Mouse (Mus musculus): ENCODE measurements around the gene Ckmt2. TPM values are rescaled to one million over a fixed set of nuclear protein-coding genes. Genes with fewer than 3 reads are reported as not detected.

The Ckmt2 gene
- polyA plus RNA-seq, 1 experiment from 2014 or later = 2.4 TPM

- Histone ChIP-seq H3K9ac (no peak overlapping the region), H3K36me3 (replicated peaks) (no peaks in the 10 kb centered on the region), H3K9me3 (replicated peaks) (no peaks in the 10 kb centered on the region; the same call in 1 of the 2 replicates), H3K27me3 (no peaks in the 10 kb centered on the region), H3K4me2 (no peak overlapping the region), H3K4me3 (replicated peaks) (no peak overlapping the region), H3K4me1 (replicated peaks) (no peaks in the 10 kb centered on the region), H3K27ac (replicated peaks) (no peak overlapping the region)
- WGBS (ENCODE audit: insufficient replicate concordance) = 24% methylated on average over 1 of the region's 1 CpGs
- ATAC-seq (ENCODE audit: insufficient read depth) = no peak
Measured at GRCm38 (mm10) chr13:91896476-91896875, 19.8 kb upstream of the Ckmt2 start.

GRCm38 (mm10) chr13:91893132-91893531 is 16.4 kb upstream of the Ckmt2 start:
- Histone ChIP-seq H3K4me3 (replicated peaks) (no peak overlapping the region), H3K27me3 (no peaks in the 10 kb centered on the region), H3K36me3 (replicated peaks) (no peaks in the 10 kb centered on the region), H3K27ac (replicated peaks) (no peak overlapping the region), H3K4me1 (replicated peaks) (no peaks in the 10 kb centered on the region), H3K9ac (no peak overlapping the region), H3K4me2 (no peak overlapping the region), H3K9me3 (replicated peaks) (no peaks in the 10 kb centered on the region)
- ATAC-seq (ENCODE audit: insufficient read depth) = no peak
- WGBS (ENCODE audit: insufficient replicate concordance) = 52% methylated on average over 6 of the region's 6 CpGs

GRCm38 (mm10) chr13:91890031-91890619 is 13.4 kb upstream of the Ckmt2 start:
- Histone ChIP-seq H3K4me3 (replicated peaks) (no peak overlapping the region), H3K9ac (no peak overlapping the region), H3K27ac (replicated peaks) (no peak overlapping the region), H3K4me2 (no peak overlapping the region), H3K27me3 (no peaks in the 10 kb centered on the region), H3K4me1 (replicated peaks) (no peaks in the 10 kb centered on the region), H3K36me3 (replicated peaks) (no peaks in the 10 kb centered on the region), H3K9me3 (replicated peaks) (no peaks in the 10 kb centered on the region)
- WGBS (ENCODE audit: insufficient replicate concordance) = 69% methylated on average over 6 of the region's 6 CpGs
- ATAC-seq (ENCODE audit: insufficient read depth) = no peak

GRCm38 (mm10) chr13:91884714-91885386 is 8.2 kb upstream of the Ckmt2 start:
- H3K9ac ChIP-seq = no peak overlapping the region
- no peak overlapping the region for H3K27ac ChIP-seq (replicated peaks)
- no peak overlapping the region for H3K4me3 ChIP-seq (replicated peaks)
- no peaks in the 10 kb centered on the region for H3K27me3 ChIP-seq
- WGBS (ENCODE audit: insufficient replicate concordance) = 62% methylated on average over 5 of the region's 5 CpGs
- H3K4me1 ChIP-seq (replicated peaks) = no peaks in the 10 kb centered on the region
- H3K4me2 ChIP-seq = no peak overlapping the region
- H3K36me3 ChIP-seq (replicated peaks) = no peaks in the 10 kb centered on the region
- no peak for ATAC-seq (ENCODE audit: insufficient read depth)
- H3K9me3 ChIP-seq (replicated peaks) = no peaks in the 10 kb centered on the region

- H3K4me2 ChIP-seq = no peak overlapping the region
- ATAC-seq (ENCODE audit: insufficient read depth) = no peak
- 51% methylated on average over 9 of the region's 9 CpGs for WGBS (ENCODE audit: insufficient replicate concordance)
- no peaks in the 10 kb centered on the region for H3K4me1 ChIP-seq (replicated peaks)
- H3K27ac ChIP-seq (replicated peaks) = no peak overlapping the region
- H3K9me3 ChIP-seq (replicated peaks) = no peaks in the 10 kb centered on the region
- no peaks in the 10 kb centered on the region for H3K36me3 ChIP-seq (replicated peaks)
- no peak overlapping the region for H3K4me3 ChIP-seq (replicated peaks)
- H3K9ac ChIP-seq = no peak overlapping the region
- no peaks in the 10 kb centered on the region for H3K27me3 ChIP-seq
Measured at GRCm38 (mm10) chr13:91881837-91882480, 5.3 kb upstream of the Ckmt2 start.

GRCm38 (mm10) chr13:91880256-91880655 is 3.6 kb upstream of the Ckmt2 start:
- Histone ChIP-seq H3K4me1 (replicated peaks) (no peaks in the 10 kb centered on the region), H3K4me3 (replicated peaks) (no peak overlapping the region), H3K27ac (replicated peaks) (no peak overlapping the region), H3K27me3 (no peaks in the 10 kb centered on the region), H3K36me3 (replicated peaks) (no peaks in the 10 kb centered on the region), H3K4me2 (no peak overlapping the region), H3K9ac (no peak overlapping the region), H3K9me3 (replicated peaks) (no peaks in the 10 kb centered on the region)
- no peak for ATAC-seq (ENCODE audit: insufficient read depth)
- 70% methylated on average over 4 of the region's 4 CpGs for WGBS (ENCODE audit: insufficient replicate concordance)

- 63% methylated on average over 3 of the region's 3 CpGs for WGBS (ENCODE audit: insufficient replicate concordance)
- H3K9ac ChIP-seq = no peak overlapping the region
- no peak for ATAC-seq (ENCODE audit: insufficient read depth)
- H3K27ac ChIP-seq (replicated peaks) = no peak overlapping the region
- no peaks in the 10 kb centered on the region for H3K9me3 ChIP-seq (replicated peaks)
- no peak overlapping the region for H3K4me3 ChIP-seq (replicated peaks)
- no peaks in the 10 kb centered on the region for H3K27me3 ChIP-seq
- H3K4me1 ChIP-seq (replicated peaks) = no peaks in the 10 kb centered on the region
- H3K36me3 ChIP-seq (replicated peaks) = no peaks in the 10 kb centered on the region
- H3K4me2 ChIP-seq = no peak overlapping the region
Measured at GRCm38 (mm10) chr13:91877996-91878395, 1.3 kb upstream of the Ckmt2 start.

- Histone ChIP-seq H3K27ac (replicated peaks) (no peak overlapping the region), H3K9me3 (replicated peaks) (no peaks in the 10 kb centered on the region), H3K36me3 (replicated peaks) (no peaks in the 10 kb centered on the region), H3K4me2 (no peak overlapping the region), H3K4me1 (replicated peaks) (no peaks in the 10 kb centered on the region), H3K27me3 (no peaks in the 10 kb centered on the region), H3K9ac (no peak overlapping the region), H3K4me3 (replicated peaks) (no peak overlapping the region)
- ATAC-seq (ENCODE audit: insufficient read depth) = no peak
- 65% methylated on average over 10 of the region's 10 CpGs for WGBS (ENCODE audit: insufficient replicate concordance)
Measured at GRCm38 (mm10) chr13:91877350-91877749, 665 bp upstream of the Ckmt2 start.

- Histone ChIP-seq H3K4me1 (replicated peaks) (no peaks in the 10 kb centered on the region), H3K9me3 (replicated peaks) (no peaks in the 10 kb centered on the region), H3K4me3 (replicated peaks) (no peak overlapping the region), H3K9ac (no peak overlapping the region), H3K4me2 (no peak overlapping the region), H3K36me3 (replicated peaks) (no peaks in the 10 kb centered on the region), H3K27me3 (no peaks in the 10 kb centered on the region), H3K27ac (replicated peaks) (no peak overlapping the region)
- no peak for ATAC-seq (ENCODE audit: insufficient read depth)
- 14% methylated on average over 2 of the region's 2 CpGs for WGBS (ENCODE audit: insufficient replicate concordance)
Measured at GRCm38 (mm10) chr13:91875581-91875980, 1.1 kb downstream of the Ckmt2 start.

- no peak for ATAC-seq (ENCODE audit: insufficient read depth)
- WGBS (ENCODE audit: insufficient replicate concordance) = 68% methylated on average over 7 of the region's 7 CpGs
- H3K27ac ChIP-seq (replicated peaks) = no peak overlapping the region
- H3K9me3 ChIP-seq (replicated peaks) = no peaks in the 10 kb centered on the region
- no peak overlapping the region for H3K9ac ChIP-seq
- H3K4me1 ChIP-seq (replicated peaks) = no peaks in the 10 kb centered on the region
- H3K4me2 ChIP-seq = no peak overlapping the region
- no peak overlapping the region for H3K4me3 ChIP-seq (replicated peaks)
- H3K27me3 ChIP-seq = no peaks in the 10 kb centered on the region
- H3K36me3 ChIP-seq (replicated peaks) = no peaks in the 10 kb centered on the region
Measured at GRCm38 (mm10) chr13:91874565-91874964, 2.1 kb downstream of the Ckmt2 start.

GRCm38 (mm10) chr13:91873734-91874329 is 2.9 kb downstream of the Ckmt2 start:
- H3K27me3 ChIP-seq = no peaks in the 10 kb centered on the region
- no peaks in the 10 kb centered on the region for H3K9me3 ChIP-seq (replicated peaks)
- no peak overlapping the region for H3K27ac ChIP-seq (replicated peaks)
- no peaks in the 10 kb centered on the region for H3K36me3 ChIP-seq (replicated peaks)
- H3K9ac ChIP-seq = no peak overlapping the region
- H3K4me2 ChIP-seq = no peak overlapping the region
- ATAC-seq (ENCODE audit: insufficient read depth) = no peak
- no peak overlapping the region for H3K4me3 ChIP-seq (replicated peaks)
- H3K4me1 ChIP-seq (replicated peaks) = no peaks in the 10 kb centered on the region
- WGBS (ENCODE audit: insufficient replicate concordance) = 55% methylated on average over 7 of the region's 7 CpGs
